Mouse (Mus musculus): ENCODE measurements around the gene Pard3b. TPM values are rescaled to one million over a fixed set of nuclear protein-coding genes. Genes with fewer than 3 reads are reported as not detected.

Gene Pard3b
- polyA plus RNA-seq, 1 experiment, result 0.69 TPM

DNA sequence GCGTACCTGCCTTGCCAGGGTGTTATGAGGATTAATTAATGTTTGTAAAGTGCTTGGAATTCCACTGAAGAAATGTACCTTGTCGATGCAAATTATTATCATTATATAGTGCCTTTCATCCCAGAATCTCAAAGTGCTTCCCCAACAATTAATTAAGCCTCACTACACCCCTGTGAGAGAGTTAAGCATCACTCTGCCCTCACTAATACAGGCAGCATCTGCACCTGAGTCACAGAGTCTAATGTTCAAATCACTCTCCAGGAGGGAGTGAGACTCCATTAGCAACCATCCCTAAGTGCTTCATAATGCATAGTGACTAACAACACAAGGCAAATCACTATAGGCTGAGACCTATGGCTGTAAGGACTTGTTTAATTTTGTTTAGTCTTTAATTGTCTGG is 1044.9 kb downstream of the Pard3b start:
- no peak overlapping the region for H3K4me3 ChIP-seq (ENCODE audit: extremely low read depth, insufficient read depth, insufficient read length)
- H3K27me3 ChIP-seq (ENCODE audit: control insufficient read depth, insufficient read depth, low read length), result no peaks in the 10 kb centered on the region
- no peak for DNase-seq (ENCODE audit: low read depth in 1 of 2, low spot score in 2 of 2)
- no peaks in the 10 kb centered on the region for H3K4me1 ChIP-seq (ENCODE audit: control insufficient read depth, insufficient read depth, insufficient read length)
- no peak overlapping the region for H3K27ac ChIP-seq (ENCODE audit: insufficient read depth, low read length)
- TF ChIP-seq CTCF (IDR thresholded peaks at IDR 0.05; ENCODE audit: extremely low read depth, insufficient read depth, insufficient read length, insufficient replicate concordance), result no peak
- no peak for TF ChIP-seq POLR2A (IDR thresholded peaks at IDR 0.05; ENCODE audit: low read depth, low read length)
- no peaks in the 10 kb centered on the region for H3K36me3 ChIP-seq (ENCODE audit: control insufficient read depth, insufficient read depth, low read length)
- WGBS, result 90% methylated on average over 2 of the region's 2 CpGs

DNA sequence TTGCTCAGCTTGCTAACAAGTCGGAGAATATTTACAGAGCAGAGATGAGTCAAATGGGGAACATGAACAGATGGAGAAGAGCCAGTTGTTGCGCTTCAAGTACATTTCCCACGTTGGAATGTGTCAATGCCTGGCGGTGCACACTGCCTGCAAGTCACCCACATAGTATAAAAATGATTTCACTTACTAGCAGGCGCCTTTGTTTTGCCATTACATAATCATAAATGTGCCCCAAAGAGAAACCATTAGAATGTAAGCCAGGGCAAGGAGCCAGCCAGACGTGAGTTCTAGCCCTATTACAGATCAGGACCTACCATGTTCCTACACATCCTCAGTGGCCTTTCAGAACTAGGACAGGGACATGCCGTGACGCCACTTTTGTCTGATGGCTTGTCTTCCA is 1048.9 kb downstream of the Pard3b start:
- H3K27me3 ChIP-seq (ENCODE audit: control insufficient read depth, insufficient read depth, low read length), result no peaks in the 10 kb centered on the region
- H3K4me3 ChIP-seq (ENCODE audit: extremely low read depth, insufficient read depth, insufficient read length), result no peak overlapping the region
- TF ChIP-seq POLR2A (IDR thresholded peaks at IDR 0.05; ENCODE audit: low read depth, low read length) (no peak), CTCF (IDR thresholded peaks at IDR 0.05; ENCODE audit: extremely low read depth, insufficient read depth, insufficient read length, insufficient replicate concordance) (no peak)
- no peak for DNase-seq (ENCODE audit: low read depth in 1 of 2, low spot score in 2 of 2)
- no peaks in the 10 kb centered on the region for H3K4me1 ChIP-seq (ENCODE audit: control insufficient read depth, insufficient read depth, insufficient read length)
- 90% methylated on average over 8 of the region's 8 CpGs for WGBS
- H3K36me3 ChIP-seq (ENCODE audit: control insufficient read depth, insufficient read depth, low read length), result no peaks in the 10 kb centered on the region
- no peak overlapping the region for H3K27ac ChIP-seq (ENCODE audit: insufficient read depth, low read length)

DNA sequence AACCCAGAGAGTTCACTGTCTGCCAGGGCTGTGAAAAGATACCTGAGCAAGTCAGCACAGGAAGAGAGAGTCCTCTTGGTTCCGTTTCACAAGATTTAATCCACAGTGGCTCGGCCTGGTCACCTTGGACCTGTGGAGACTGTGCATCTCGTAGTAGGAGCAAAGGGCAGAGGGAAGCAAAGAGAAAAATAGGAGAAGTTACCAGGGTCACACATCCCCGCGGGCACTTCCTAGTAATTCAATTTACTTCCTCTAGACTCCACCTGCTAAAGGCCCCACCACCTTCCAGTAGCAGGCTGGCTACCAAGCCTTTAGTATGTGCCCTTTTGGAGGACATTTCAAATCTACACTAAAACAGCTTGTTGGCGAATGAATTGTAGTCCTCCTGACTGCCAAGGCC is 1052.6 kb downstream of the Pard3b start:
- Histone ChIP-seq H3K4me3 (ENCODE audit: extremely low read depth, insufficient read depth, insufficient read length) (no peak overlapping the region), H3K27ac (ENCODE audit: insufficient read depth, low read length) (no peak overlapping the region), H3K27me3 (ENCODE audit: control insufficient read depth, insufficient read depth, low read length) (no peaks in the 10 kb centered on the region), H3K36me3 (ENCODE audit: control insufficient read depth, insufficient read depth, low read length) (no peaks in the 10 kb centered on the region), H3K4me1 (ENCODE audit: control insufficient read depth, insufficient read depth, insufficient read length) (no peaks in the 10 kb centered on the region)
- 46% methylated on average over 6 of the region's 6 CpGs for WGBS
- TF ChIP-seq CTCF (IDR thresholded peaks at IDR 0.05; ENCODE audit: extremely low read depth, insufficient read depth, insufficient read length, insufficient replicate concordance) (no peak), POLR2A (IDR thresholded peaks at IDR 0.05; ENCODE audit: low read depth, low read length) (no peak)
- no peak for DNase-seq (ENCODE audit: low read depth in 1 of 2, low spot score in 2 of 2)

Measured in spleen, adult 2 months (tissue).